Mouse (Mus musculus) bone marrow macrophage, adult 2 months (primary cell): Measurements from ENCODE around the gene Nmrk2.

Source experiments
- CTCF ChIP-seq: IDR thresholded peaks from 2 replicates; pipeline ENCODE4 v1.5.1; 2012; ENCODE audit warnings: low read depth, mild to moderate bottlenecking, low read length, moderate library complexity
- POLR2A ChIP-seq: IDR thresholded peaks from 2 replicates; pipeline ENCODE4 v1.6.1; 2012; ENCODE audit warnings: mild to moderate bottlenecking, low read depth, low read length, borderline replicate concordance

DNA sequence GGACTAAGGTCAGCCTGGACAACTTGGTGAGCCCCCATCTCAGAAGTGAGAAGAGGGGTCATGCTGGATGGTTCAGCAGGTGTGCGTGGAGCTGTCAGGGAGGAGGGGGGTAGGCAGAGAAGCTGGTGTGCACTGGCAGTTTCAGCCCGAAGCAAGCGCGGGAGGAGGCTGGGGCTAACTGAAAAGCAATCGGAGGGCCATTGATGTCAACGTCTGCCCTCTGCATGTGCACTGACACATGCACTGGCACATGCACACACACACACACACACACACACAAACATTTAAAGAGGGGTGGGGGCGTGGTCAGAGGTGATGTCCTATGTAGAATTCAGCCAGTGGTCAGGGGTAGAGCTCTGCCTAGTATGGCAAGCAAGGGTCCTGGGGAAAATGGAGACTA lies 29.6 kb upstream of the Nmrk2 start:
- no peak for TF ChIP-seq CTCF
- no peak for TF ChIP-seq POLR2A
